Mouse (Mus musculus) heart, postnatal 10 days (tissue): ENCODE data around the gene Ccdc173. TPM values are rescaled to one million over a fixed set of nuclear protein-coding genes. Genes with fewer than 3 reads are reported as not detected.

Experiments used
- total RNA-seq, 2 experiments: library from RNA; stranded (reverse); gene quantifications; 2 replicates each; pipeline ENCODE4 v1.2.3; 2021

The Ccdc173 gene
- total RNA-seq, 2 experiments from 2014 or later = 0.55 to 0.67 TPM

Other genes starting within 250 kb of the Ccdc173 start
- gene Lrp2, start 203.5 kb downstream of the Ccdc173 start, total RNA-seq = 1 to 10 TPM in 1 of 2 experiments, under 1 TPM in 1; 0.65 to 2.1 TPM
- gene Bbs5, start 142.4 kb downstream of the Ccdc173 start, total RNA-seq = 1 to 10 TPM; 5.6 to 5.7 TPM
- 10 to 100 TPM; 70.3 to 76.3 TPM for gene Klhl41, start 119.5 kb downstream of the Ccdc173 start, total RNA-seq
- gene Fastkd1, start 76.1 kb downstream of the Ccdc173 start, total RNA-seq = 10 to 100 TPM; 31.4 to 34.6 TPM
- gene Ppig, start 67.0 kb downstream of the Ccdc173 start, total RNA-seq = 10 to 100 TPM; 47.7 to 51.8 TPM
- gene Phospho2, start within 50 bp of the Ccdc173 start, total RNA-seq = 10 to 100 TPM; 16.4 to 16.9 TPM
- 10 to 100 TPM; 44.2 to 46.9 TPM for gene Klhl23, start 32.4 kb upstream of the Ccdc173 start, total RNA-seq
- gene Ssb, start 72.0 kb upstream of the Ccdc173 start, total RNA-seq = 100 to 1,000 TPM in 1 of 2 experiments, 10 to 100 TPM in 1; 84.7 to 102 TPM
- gene Mettl5, start 96.0 kb upstream of the Ccdc173 start, total RNA-seq = 10 to 100 TPM; 19.0 to 20.6 TPM
- gene Ubr3, start 107.7 kb upstream of the Ccdc173 start, total RNA-seq = 100 to 1,000 TPM; 105 to 111 TPM
- gene Myo3b, start 249.6 kb upstream of the Ccdc173 start, total RNA-seq = under 1 TPM in 1 of 2 experiments, not detected in 1; 0.12 TPM